Mouse (Mus musculus): ENCODE measurements around the gene Ppp1r13l. TPM values are rescaled to one million over a fixed set of nuclear protein-coding genes. Genes with fewer than 3 reads are reported as not detected.

The Ppp1r13l gene
- polyA plus RNA-seq, 1 experiment = 4.0 TPM

DNA sequence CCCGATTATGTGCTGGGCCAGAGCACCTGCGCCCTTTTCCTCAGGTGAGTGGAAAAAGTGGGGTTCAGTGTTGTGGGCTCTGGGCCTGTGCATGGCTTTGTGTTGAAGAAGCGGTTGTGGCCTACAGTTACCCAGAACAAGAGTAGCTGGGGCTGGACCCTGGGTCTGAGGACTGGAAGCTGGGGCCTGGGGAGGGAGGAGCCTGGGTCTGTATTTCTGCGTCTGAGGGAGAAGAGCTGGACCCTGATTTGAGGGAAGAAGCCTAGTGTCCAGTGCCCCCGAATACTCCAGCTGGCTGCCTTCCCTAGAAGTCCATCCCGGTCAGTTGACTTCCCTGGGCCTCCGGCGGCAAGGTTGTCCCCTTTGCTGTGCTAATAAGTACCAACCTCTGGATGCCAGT is 9.3 kb upstream of the Ppp1r13l start:
- TF ChIP-seq POLR2A (IDR thresholded peaks at IDR 0.05; ENCODE audit: borderline replicate concordance, control insufficient read depth, low read depth, low read length) (no peak), CTCF (IDR thresholded peaks at IDR 0.05; ENCODE audit: control insufficient read depth, insufficient read depth, low read length) (no peak)
- Histone ChIP-seq H3K4me1 (ENCODE audit: control insufficient read depth, insufficient read depth, low read length) (no peaks in the 10 kb centered on the region; the same call in 1 of the 2 replicates), H3K27ac (ENCODE audit: control insufficient read depth, insufficient read depth, low read depth, low read length, poor library complexity) (no peak overlapping the region), H3K4me3 (replicated peaks; ENCODE audit: control insufficient read depth, low read depth, low read length) (no peak overlapping the region)
- 86% methylated on average over 8 of the region's 8 CpGs for WGBS

DNA sequence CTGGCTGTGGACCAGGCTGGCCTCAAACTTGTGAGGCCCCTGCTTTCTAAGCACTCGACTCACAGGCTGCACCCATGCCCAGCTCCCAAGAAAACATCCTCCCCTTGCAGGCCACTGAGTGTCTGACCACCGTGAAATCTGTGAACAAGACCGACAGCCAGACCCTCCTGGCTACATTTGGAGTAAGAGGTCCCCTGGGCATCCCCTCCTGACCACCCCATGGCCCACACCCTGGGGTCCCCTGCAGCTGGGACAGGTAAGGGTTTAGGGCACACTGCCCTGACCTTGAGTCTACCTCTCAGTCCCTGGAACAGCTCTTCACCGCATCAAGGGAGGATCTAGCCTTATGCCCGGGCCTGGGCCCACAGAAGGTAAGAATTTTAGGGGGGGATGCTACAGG is 4.6 kb upstream of the Ppp1r13l start:
- Histone ChIP-seq H3K4me1 (ENCODE audit: control insufficient read depth, insufficient read depth, low read length) (peaks cover 2% of the 10 kb centered on the region; the same call in 1 of the 2 replicates), H3K27ac (ENCODE audit: control insufficient read depth, insufficient read depth, low read depth, low read length, poor library complexity) (no peak overlapping the region), H3K4me3 (replicated peaks; ENCODE audit: control insufficient read depth, low read depth, low read length) (no peak overlapping the region)
- WGBS = 83% methylated on average over 5 of the region's 5 CpGs
- TF ChIP-seq CTCF (IDR thresholded peaks at IDR 0.05; ENCODE audit: control insufficient read depth, insufficient read depth, low read length) (no peak), POLR2A (IDR thresholded peaks at IDR 0.05; ENCODE audit: borderline replicate concordance, control insufficient read depth, low read depth, low read length) (no peak)

DNA sequence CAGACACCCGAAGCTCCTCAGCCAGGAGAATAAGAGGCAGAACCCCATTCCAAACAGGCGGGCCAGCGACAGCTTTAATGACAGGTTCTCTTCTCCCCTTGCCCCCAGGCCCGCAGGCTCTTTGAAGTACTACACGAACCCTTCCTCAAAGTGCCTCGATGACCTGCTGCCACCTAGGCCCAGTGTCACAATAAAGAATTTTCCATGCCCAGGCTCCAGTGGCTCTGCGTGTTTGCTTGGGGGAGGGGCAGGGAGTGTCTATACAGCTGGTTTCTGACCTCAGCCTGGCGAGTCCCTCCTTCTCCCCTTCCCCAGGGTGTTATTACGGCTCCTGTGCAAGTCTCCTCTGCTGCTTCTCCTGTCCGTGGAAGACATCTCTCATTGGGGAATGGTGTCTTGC is 3.2 kb upstream of the Ppp1r13l start:
- Histone ChIP-seq H3K27ac (ENCODE audit: control insufficient read depth, insufficient read depth, low read depth, low read length, poor library complexity) (no peak overlapping the region), H3K4me3 (replicated peaks; ENCODE audit: control insufficient read depth, low read depth, low read length) (no peak overlapping the region), H3K4me1 (ENCODE audit: control insufficient read depth, insufficient read depth, low read length) (peaks cover 2% of the 10 kb centered on the region; the same call in 1 of the 2 replicates)
- 84% methylated on average over 10 of the region's 10 CpGs for WGBS
- TF ChIP-seq POLR2A (IDR thresholded peaks at IDR 0.05; ENCODE audit: borderline replicate concordance, control insufficient read depth, low read depth, low read length) = no peak
- TF ChIP-seq CTCF (IDR thresholded peaks at IDR 0.05; ENCODE audit: control insufficient read depth, insufficient read depth, low read length) = no peak

DNA sequence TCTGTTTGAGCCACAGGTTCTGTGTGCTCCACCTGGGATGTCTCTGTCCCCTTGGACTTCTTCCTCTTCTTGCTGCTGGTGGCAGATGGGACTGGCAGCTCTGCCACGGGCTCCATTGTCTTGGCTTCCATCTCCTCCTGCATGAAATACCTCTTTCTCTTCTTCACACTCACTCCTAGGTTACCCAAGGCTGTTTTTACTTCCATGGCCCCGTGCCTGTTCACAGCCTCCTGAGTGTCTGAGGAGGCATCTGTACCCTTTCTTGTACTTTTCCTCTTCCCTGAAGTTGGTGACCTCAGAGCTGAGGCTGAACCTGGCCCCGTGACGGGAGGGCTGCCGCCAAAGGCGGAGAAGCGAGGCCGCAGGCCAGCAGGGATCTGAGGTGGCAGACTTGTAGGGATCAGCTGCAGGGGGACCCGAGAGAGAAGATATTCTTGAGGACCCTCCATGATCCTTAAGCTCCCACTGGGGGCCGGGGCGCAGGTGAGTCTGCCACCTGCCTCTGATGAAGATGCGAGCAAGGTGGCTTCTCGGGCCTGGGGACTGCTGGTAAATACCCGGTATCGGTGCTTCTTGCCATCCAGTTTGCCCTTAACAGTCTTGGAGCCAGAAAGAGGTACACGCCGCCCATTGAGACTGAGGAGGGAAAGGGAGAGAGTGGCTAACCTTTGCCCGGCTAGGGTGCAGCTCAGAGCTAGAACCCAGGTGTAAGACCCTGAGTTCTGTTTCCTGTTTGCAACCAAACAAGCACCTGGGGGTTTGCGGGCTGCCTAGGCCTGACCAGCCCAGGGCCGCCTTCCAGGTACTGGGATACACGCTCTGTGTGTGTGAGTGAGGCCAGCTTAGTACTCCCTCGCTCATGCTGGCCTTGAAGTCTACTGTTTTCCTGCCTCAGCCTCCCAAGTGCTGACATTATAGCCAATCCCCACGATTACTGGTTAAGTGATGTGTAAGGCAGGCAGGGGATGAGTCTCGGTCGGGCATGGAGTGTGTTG is 1.9 kb upstream of the Ppp1r13l start:
- TF ChIP-seq CTCF (IDR thresholded peaks at IDR 0.05; ENCODE audit: control insufficient read depth, insufficient read depth, low read length) (no peak), POLR2A (IDR thresholded peaks at IDR 0.05; ENCODE audit: borderline replicate concordance, control insufficient read depth, low read depth, low read length) (no peak)
- Histone ChIP-seq H3K4me1 (ENCODE audit: control insufficient read depth, insufficient read depth, low read length) (peaks cover 2% of the 10 kb centered on the region; the same call in 1 of the 2 replicates), H3K4me3 (replicated peaks; ENCODE audit: control insufficient read depth, low read depth, low read length) (no peak overlapping the region), H3K27ac (ENCODE audit: control insufficient read depth, insufficient read depth, low read depth, low read length, poor library complexity) (no peak overlapping the region; the same call in 1 of the 2 replicates)
- 84% methylated on average over 25 of the region's 25 CpGs for WGBS

GRCm38 (mm10) chr7:19358634-19359033 is 915 bp upstream of the Ppp1r13l start:
- Histone ChIP-seq H3K27ac (ENCODE audit: control insufficient read depth, insufficient read depth, low read depth, low read length, poor library complexity) (no peak overlapping the region), H3K4me1 (ENCODE audit: control insufficient read depth, insufficient read depth, low read length) (peaks cover 2% of the 10 kb centered on the region; the same call in 1 of the 2 replicates), H3K4me3 (replicated peaks; ENCODE audit: control insufficient read depth, low read depth, low read length) (peak overlapping the region; percentile 34)
- 7% methylated on average over 13 of the region's 13 CpGs for WGBS
- no peak for TF ChIP-seq CTCF (IDR thresholded peaks at IDR 0.05; ENCODE audit: control insufficient read depth, insufficient read depth, low read length)
- TF ChIP-seq POLR2A (IDR thresholded peaks at IDR 0.05; ENCODE audit: borderline replicate concordance, control insufficient read depth, low read depth, low read length) = no peak

DNA sequence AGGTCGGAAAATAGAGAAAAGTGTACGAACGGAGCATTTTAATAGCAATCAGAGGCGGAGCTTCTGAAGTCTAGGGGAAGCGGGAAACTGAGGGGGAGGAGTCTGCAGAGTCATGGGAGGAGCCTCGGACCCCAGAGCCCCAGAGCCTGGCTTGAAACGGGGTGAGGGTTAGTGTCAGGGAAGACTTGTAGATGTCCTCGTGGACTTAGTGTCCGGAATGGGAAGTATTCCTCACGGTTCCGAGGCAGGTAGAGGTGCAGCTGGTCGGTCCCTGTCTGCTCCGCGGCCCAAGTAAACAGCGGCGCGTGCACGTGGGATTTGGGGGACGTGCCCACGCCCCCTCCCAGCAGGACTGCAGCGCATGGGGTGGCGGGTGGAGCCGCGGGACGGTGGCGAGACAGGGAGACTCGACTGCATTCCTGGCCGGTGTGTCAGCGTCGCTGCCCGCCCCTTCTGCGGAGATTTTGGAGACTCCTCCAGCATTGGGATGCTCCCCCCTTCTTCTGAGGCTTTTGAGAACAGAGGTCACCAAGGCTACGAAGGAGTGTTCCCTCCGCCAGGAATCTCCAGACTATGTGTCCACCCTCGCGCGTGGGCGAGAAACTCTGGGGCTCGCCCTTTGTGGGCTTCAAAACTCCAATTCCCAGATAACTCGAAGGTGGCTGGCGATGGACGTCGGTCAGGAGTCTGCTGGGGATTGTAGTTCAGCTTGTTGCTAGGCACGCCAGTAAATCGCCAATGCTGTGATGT is 518 bp downstream of the Ppp1r13l start:
- peak overlapping the region; percentile 76 for H3K4me3 ChIP-seq (replicated peaks; ENCODE audit: control insufficient read depth, low read depth, low read length)
- WGBS = under 1% methylated on average over 45 of the region's 45 CpGs
- H3K4me1 ChIP-seq (ENCODE audit: control insufficient read depth, insufficient read depth, low read length) = peaks cover 2% of the 10 kb centered on the region; the same call in 1 of the 2 replicates
- TF ChIP-seq POLR2A (IDR thresholded peaks at IDR 0.05; ENCODE audit: borderline replicate concordance, control insufficient read depth, low read depth, low read length) = no peak
- TF ChIP-seq CTCF (IDR thresholded peaks at IDR 0.05; ENCODE audit: control insufficient read depth, insufficient read depth, low read length) = no peak
- H3K27ac ChIP-seq (ENCODE audit: control insufficient read depth, insufficient read depth, low read depth, low read length, poor library complexity) = peak overlapping the region; percentile 31

DNA sequence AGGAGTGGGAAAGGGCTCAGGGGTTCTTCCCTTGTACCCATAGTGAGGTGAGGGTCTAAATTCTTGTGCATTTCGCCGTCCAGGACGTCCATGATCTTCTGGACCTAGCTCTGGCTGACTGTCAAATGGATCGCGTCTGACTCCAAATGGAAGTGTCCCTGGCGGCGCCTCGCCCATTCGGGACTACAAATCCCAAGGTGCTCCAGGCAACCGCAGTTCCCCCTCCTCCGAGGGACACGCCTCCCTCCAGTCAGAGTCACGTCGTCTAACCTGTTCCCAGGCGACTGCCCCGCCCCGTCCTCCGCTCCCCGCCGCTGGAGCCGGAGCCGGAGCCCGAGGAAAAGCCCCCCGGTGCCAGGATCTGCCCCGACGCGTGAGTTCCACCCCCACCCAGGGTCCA is 1.4 kb downstream of the Ppp1r13l start:
- no peak overlapping the region; the same call in 1 of the 2 replicates for H3K27ac ChIP-seq (ENCODE audit: control insufficient read depth, insufficient read depth, low read depth, low read length, poor library complexity)
- peak overlapping the region; percentile 53 for H3K4me3 ChIP-seq (replicated peaks; ENCODE audit: control insufficient read depth, low read depth, low read length)
- peaks cover 2% of the 10 kb centered on the region; the same call in 1 of the 2 replicates for H3K4me1 ChIP-seq (ENCODE audit: control insufficient read depth, insufficient read depth, low read length)
- TF ChIP-seq POLR2A (IDR thresholded peaks at IDR 0.05; ENCODE audit: borderline replicate concordance, control insufficient read depth, low read depth, low read length) = no peak
- no peak for TF ChIP-seq CTCF (IDR thresholded peaks at IDR 0.05; ENCODE audit: control insufficient read depth, insufficient read depth, low read length)
- WGBS = 2% methylated on average over 27 of the region's 27 CpGs

- no peak overlapping the region for H3K4me3 ChIP-seq (replicated peaks; ENCODE audit: control insufficient read depth, low read depth, low read length)
- no peak for TF ChIP-seq POLR2A (IDR thresholded peaks at IDR 0.05; ENCODE audit: borderline replicate concordance, control insufficient read depth, low read depth, low read length)
- peak; percentile 86 for TF ChIP-seq CTCF (IDR thresholded peaks at IDR 0.05; ENCODE audit: control insufficient read depth, insufficient read depth, low read length)
- no peak overlapping the region for H3K27ac ChIP-seq (ENCODE audit: control insufficient read depth, insufficient read depth, low read depth, low read length, poor library complexity)
- 9% methylated on average over 16 of the region's 16 CpGs for WGBS
- H3K4me1 ChIP-seq (ENCODE audit: control insufficient read depth, insufficient read depth, low read length) = peaks cover 2% of the 10 kb centered on the region; the same call in 1 of the 2 replicates
Observed at GRCm38 (mm10) chr7:19361720-19362119, 2.2 kb downstream of the Ppp1r13l start.
